Mouse (Mus musculus): ENCODE data around the gene Hsd17b2. TPM values are rescaled to one million over a fixed set of nuclear protein-coding genes. Genes with fewer than 3 reads are reported as not detected.

Gene Hsd17b2
- total and polyA plus RNA-seq, 2 experiments from 2014 or later: 1.1 TPM; not detected in 1

GRCm38 (mm10) chr8:117684504-117684903 lies 17.2 kb upstream of the Hsd17b2 start:
- no peak overlapping the region for H3K4me2 ChIP-seq (ENCODE audit: low read depth, low read length)
- H3K27me3 ChIP-seq (ENCODE audit: insufficient read depth, low read length): no peaks in the 10 kb centered on the region
- H3K27ac ChIP-seq: no peak overlapping the region
- DNase-seq (ENCODE audit: low spot score) (peak; percentile 26), ATAC-seq (no peak)
- H3K4me1 ChIP-seq (ENCODE audit: insufficient read depth, low read length): no peaks in the 10 kb centered on the region
- H3K4me3 ChIP-seq (ENCODE audit: low read length): no peak overlapping the region
- 69% methylated on average over 11 of the region's 11 CpGs for WGBS
- H3K36me3 ChIP-seq (ENCODE audit: insufficient read depth, low read length): no peaks in the 10 kb centered on the region
- TF ChIP-seq CTCF (IDR thresholded peaks at IDR 0.05; ENCODE audit: low read depth): no peak
- no peaks in the 10 kb centered on the region for H3K9me3 ChIP-seq (ENCODE audit: low read length)
- H3K9ac ChIP-seq (replicated peaks; ENCODE audit: low read length): no peak overlapping the region

- Histone ChIP-seq H3K9me3 (ENCODE audit: low read length) (no peaks in the 10 kb centered on the region), H3K4me2 (ENCODE audit: low read depth, low read length) (no peak overlapping the region), H3K27ac (no peak overlapping the region), H3K4me1 (ENCODE audit: insufficient read depth, low read length) (no peaks in the 10 kb centered on the region), H3K4me3 (ENCODE audit: low read length) (no peak overlapping the region), H3K36me3 (ENCODE audit: insufficient read depth, low read length) (no peaks in the 10 kb centered on the region), H3K27me3 (ENCODE audit: insufficient read depth, low read length) (no peaks in the 10 kb centered on the region), H3K9ac (replicated peaks; ENCODE audit: low read length) (no peak overlapping the region)
- 83% methylated on average over 7 of the region's 7 CpGs for WGBS
- ATAC-seq (no peak), DNase-seq (ENCODE audit: low spot score) (no peak)
- TF ChIP-seq CTCF (IDR thresholded peaks at IDR 0.05; ENCODE audit: low read depth): no peak
Measured at GRCm38 (mm10) chr8:117687890-117688289, 13.8 kb upstream of the Hsd17b2 start.

GRCm38 (mm10) chr8:117692131-117692530 lies 9.6 kb upstream of the Hsd17b2 start:
- Histone ChIP-seq H3K4me1 (ENCODE audit: insufficient read depth, low read length) (no peaks in the 10 kb centered on the region), H3K9ac (replicated peaks; ENCODE audit: low read length) (no peak overlapping the region), H3K27me3 (ENCODE audit: insufficient read depth, low read length) (no peaks in the 10 kb centered on the region), H3K4me3 (ENCODE audit: low read length) (no peak overlapping the region), H3K4me2 (ENCODE audit: low read depth, low read length) (no peak overlapping the region), H3K9me3 (ENCODE audit: low read length) (no peaks in the 10 kb centered on the region), H3K36me3 (ENCODE audit: insufficient read depth, low read length) (no peaks in the 10 kb centered on the region), H3K27ac (no peak overlapping the region)
- ATAC-seq (no peak), DNase-seq (ENCODE audit: low spot score) (no peak)
- 88% methylated on average over 4 of the region's 4 CpGs for WGBS
- no peak for TF ChIP-seq CTCF (IDR thresholded peaks at IDR 0.05; ENCODE audit: low read depth)

GRCm38 (mm10) chr8:117695636-117696035 lies 6.1 kb upstream of the Hsd17b2 start:
- Histone ChIP-seq H3K27me3 (ENCODE audit: insufficient read depth, low read length) (no peaks in the 10 kb centered on the region), H3K27ac (no peak overlapping the region), H3K4me2 (ENCODE audit: low read depth, low read length) (no peak overlapping the region), H3K9me3 (ENCODE audit: low read length) (no peaks in the 10 kb centered on the region), H3K4me1 (ENCODE audit: insufficient read depth, low read length) (no peaks in the 10 kb centered on the region), H3K9ac (replicated peaks; ENCODE audit: low read length) (no peak overlapping the region), H3K4me3 (ENCODE audit: low read length) (no peak overlapping the region), H3K36me3 (ENCODE audit: insufficient read depth, low read length) (no peaks in the 10 kb centered on the region)
- no peak for DNase-seq (ENCODE audit: low spot score)
- ATAC-seq: no peak
- TF ChIP-seq CTCF (IDR thresholded peaks at IDR 0.05; ENCODE audit: low read depth): no peak
- WGBS: 89% methylated on average over 1 of the region's 1 CpGs

- peak; percentile 50 for DNase-seq (ENCODE audit: low spot score)
- H3K27me3 ChIP-seq (ENCODE audit: insufficient read depth, low read length): no peaks in the 10 kb centered on the region
- no peak overlapping the region for H3K4me3 ChIP-seq (ENCODE audit: low read length)
- no peak overlapping the region for H3K27ac ChIP-seq
- H3K9me3 ChIP-seq (ENCODE audit: low read length): no peaks in the 10 kb centered on the region
- ATAC-seq: no peak
- H3K9ac ChIP-seq (replicated peaks; ENCODE audit: low read length): no peak overlapping the region
- peaks cover 5% of the 10 kb centered on the region; the same call in 1 of the 2 replicates for H3K4me1 ChIP-seq (ENCODE audit: insufficient read depth, low read length)
- H3K4me2 ChIP-seq (ENCODE audit: low read depth, low read length): no peak overlapping the region
- 44% methylated on average over 5 of the region's 5 CpGs for WGBS
- TF ChIP-seq CTCF (IDR thresholded peaks at IDR 0.05; ENCODE audit: low read depth): peak; percentile 63
- H3K36me3 ChIP-seq (ENCODE audit: insufficient read depth, low read length): no peaks in the 10 kb centered on the region
Measured at GRCm38 (mm10) chr8:117697248-117697647, 4.5 kb upstream of the Hsd17b2 start.

GRCm38 (mm10) chr8:117700699-117701098 lies 1.0 kb upstream of the Hsd17b2 start:
- H3K4me2 ChIP-seq (ENCODE audit: low read depth, low read length): no peak overlapping the region
- no peak for DNase-seq (ENCODE audit: low spot score)
- no peaks in the 10 kb centered on the region for H3K27me3 ChIP-seq (ENCODE audit: insufficient read depth, low read length)
- no peak overlapping the region for H3K27ac ChIP-seq
- 47% methylated on average over 8 of the region's 8 CpGs for WGBS
- H3K4me1 ChIP-seq (ENCODE audit: insufficient read depth, low read length): peaks cover 5% of the 10 kb centered on the region; the same call in 1 of the 2 replicates
- TF ChIP-seq CTCF (IDR thresholded peaks at IDR 0.05; ENCODE audit: low read depth): no peak
- no peaks in the 10 kb centered on the region for H3K9me3 ChIP-seq (ENCODE audit: low read length)
- no peak for ATAC-seq
- no peaks in the 10 kb centered on the region for H3K36me3 ChIP-seq (ENCODE audit: insufficient read depth, low read length)
- H3K9ac ChIP-seq (replicated peaks; ENCODE audit: low read length): no peak overlapping the region
- no peak overlapping the region for H3K4me3 ChIP-seq (ENCODE audit: low read length)

- no peak for ATAC-seq
- Histone ChIP-seq H3K9ac (replicated peaks; ENCODE audit: low read length) (no peak overlapping the region), H3K27ac (no peak overlapping the region), H3K4me3 (ENCODE audit: low read length) (no peak overlapping the region), H3K4me2 (ENCODE audit: low read depth, low read length) (no peak overlapping the region), H3K27me3 (ENCODE audit: insufficient read depth, low read length) (no peaks in the 10 kb centered on the region), H3K4me1 (ENCODE audit: insufficient read depth, low read length) (peaks cover 5% of the 10 kb centered on the region; the same call in 1 of the 2 replicates), H3K9me3 (ENCODE audit: low read length) (no peaks in the 10 kb centered on the region), H3K36me3 (ENCODE audit: insufficient read depth, low read length) (no peaks in the 10 kb centered on the region)
- WGBS: 93% methylated on average over 8 of the region's 8 CpGs
- TF ChIP-seq CTCF (IDR thresholded peaks at IDR 0.05; ENCODE audit: low read depth): no peak
- DNase-seq (ENCODE audit: low spot score): no peak
Measured at GRCm38 (mm10) chr8:117701246-117701645, 458 bp upstream of the Hsd17b2 start.
